Mouse (Mus musculus) ES-Bruce4 (cell line): ENCODE data around the gene Naaladl1. TPM values are rescaled to one million over a fixed set of nuclear protein-coding genes. Genes with fewer than 3 reads are reported as not detected.

Source experiments
- H3K27ac ChIP-seq: 2 replicates; pipeline ENCODE4 v1.5.1; 2012; ENCODE audit warnings: low read length, inconsistent platforms; ENCODE audit not compliant: insufficient read depth
- H3K27me3 ChIP-seq: 2 replicates; pipeline ENCODE4 v1.6.1; 2012; ENCODE audit warnings: mild to moderate bottlenecking, low read length, inconsistent platforms; ENCODE audit not compliant: control insufficient read depth, poor library complexity, insufficient read depth, severe bottlenecking
- H3K36me3 ChIP-seq: 2 replicates; pipeline ENCODE4 v1.6.1; 2012; ENCODE audit warnings: inconsistent platforms, mild to moderate bottlenecking, low read length, moderate library complexity; ENCODE audit not compliant: control insufficient read depth, poor library complexity, insufficient read depth, severe bottlenecking
- H3K4me1 ChIP-seq: one replicate; pipeline ENCODE4 v1.8.1; 2011; ENCODE audit warnings: low read length; ENCODE audit not compliant: control insufficient read depth, insufficient read depth
- H3K4me3 ChIP-seq: 2 replicates; pipeline ENCODE4 v1.5.1; 2011; ENCODE audit warnings: low read depth, mild to moderate bottlenecking, low read length
- H3K9ac ChIP-seq: 2 replicates; pipeline ENCODE4 v1.6.1; 2012; ENCODE audit warnings: low read depth, mild to moderate bottlenecking, inconsistent platforms; ENCODE audit not compliant: poor library complexity, severe bottlenecking
- H3K9me3 ChIP-seq: replicated peaks from 2 replicates; pipeline ENCODE4 v1.6.1; 2012; ENCODE audit warnings: mild to moderate bottlenecking, low read length, inconsistent platforms; ENCODE audit not compliant: control insufficient read depth, poor library complexity, insufficient read depth, severe bottlenecking
- CTCF ChIP-seq: IDR thresholded peaks from one replicate; pipeline ENCODE4 v1.8.1; 2011; ENCODE audit warnings: low read depth, low read length
- EP300 ChIP-seq: IDR thresholded peaks from 2 replicates; pipeline ENCODE4 v1.6.1; 2011; ENCODE audit warnings: low read depth, low read length; ENCODE audit not compliant: insufficient read depth
- POLR2A ChIP-seq: IDR thresholded peaks from one replicate; pipeline ENCODE4 v1.8.1; 2011; ENCODE audit warnings: low read length; ENCODE audit not compliant: insufficient read depth
- polyA plus RNA-seq: library from polyadenylated mRNA; stranded (reverse); fragments of >200 nt; gene quantifications from 2 replicates; pipeline ENCODE4 v1.2.4, GENCODE M21; 2011; ENCODE audit warnings: low read depth; ENCODE audit not compliant: missing spikeins, insufficient read depth, insufficient read length

Naaladl1 gene
- polyA plus RNA-seq, 1 experiment, result 3.5 TPM

DNA sequence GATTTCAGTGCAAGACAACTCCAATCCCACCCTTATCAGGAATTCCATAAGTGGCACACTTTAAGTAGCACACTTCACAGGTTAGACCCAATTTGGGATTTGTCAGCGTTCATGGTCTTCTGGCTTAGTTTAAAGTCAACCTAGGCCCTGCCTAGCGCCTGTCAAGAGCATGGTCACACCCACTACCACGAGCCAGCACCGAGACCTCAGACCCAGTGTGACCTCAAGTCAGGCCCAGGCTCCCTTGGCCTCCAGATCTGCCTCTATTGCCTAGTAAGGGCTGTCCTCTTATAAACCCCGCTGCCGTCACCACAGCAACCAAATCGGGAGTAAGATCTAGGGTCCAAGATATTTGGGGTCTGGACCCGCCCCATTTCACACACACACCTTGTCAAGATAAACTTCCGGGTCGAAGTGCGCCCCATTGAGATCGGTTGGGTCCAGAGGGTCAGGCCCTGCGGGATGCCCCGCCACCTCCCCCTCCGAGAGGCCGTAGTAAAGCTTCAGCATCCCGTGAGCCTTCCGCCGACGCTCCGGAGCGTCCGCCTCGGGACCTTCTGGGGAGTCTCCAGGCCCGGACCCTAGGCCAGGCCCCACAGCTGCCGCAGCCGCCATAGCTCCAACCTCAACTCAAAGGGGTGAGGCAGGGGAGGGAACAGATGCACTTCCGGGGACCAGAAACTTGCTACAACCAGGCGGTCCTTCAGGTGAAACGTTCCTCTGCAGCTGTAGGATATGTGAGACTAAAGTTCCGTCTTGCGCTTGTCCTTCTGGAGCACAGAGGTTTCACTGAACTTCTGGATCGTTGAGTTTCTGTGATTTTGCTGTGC, 28.8 kb upstream of the Naaladl1 start, which contains the start of gene Vps51:
TSS of gene Vps51 (minus strand) at position 668 of the 830 bp plus-strand sequence.
- Histone ChIP-seq H3K9ac (peak within 1 kb of the TSS; percentile 71), H3K4me1 (no peaks in the 10 kb centered on the region), H3K36me3 (no peaks in the 10 kb centered on the region), H3K9me3 (no peaks in the 10 kb centered on the region), H3K27ac (no peak within 1 kb of the TSS), H3K4me3 (peak within 1 kb of the TSS; percentile 82), H3K27me3 (no peaks in the 10 kb centered on the region)
- no peak for TF ChIP-seq CTCF
- TF ChIP-seq POLR2A, result no peak
- TF ChIP-seq EP300, result peak; percentile 39; the same call in 1 of the 2 replicates

DNA sequence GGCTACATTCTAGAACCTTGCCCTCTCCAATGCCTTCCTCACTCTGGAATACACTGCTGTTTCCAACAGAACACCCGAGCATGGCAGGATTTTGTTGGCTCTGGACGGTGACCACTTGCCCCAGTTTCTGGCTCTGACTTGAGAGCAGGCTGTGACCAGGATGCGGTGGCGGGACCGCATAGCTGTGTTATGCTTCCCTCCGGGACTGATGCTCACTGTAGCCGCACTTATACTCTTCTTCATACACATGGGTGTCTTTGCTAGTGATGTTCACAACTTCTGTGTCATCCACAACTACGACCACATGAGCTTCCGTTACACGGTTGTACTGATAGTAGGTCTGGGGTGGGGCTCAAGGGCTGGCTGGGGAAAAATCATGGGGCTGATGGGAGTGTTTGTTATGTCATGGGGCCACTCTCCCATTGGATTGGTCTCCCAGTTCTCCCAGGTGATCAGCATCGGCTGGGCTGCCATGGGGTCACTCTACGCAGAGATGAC, 25.6 kb upstream of the Naaladl1 start, which contains the start of gene Tmem262:
TSS of gene Tmem262 (plus strand) at position 51 of the 498 bp plus-strand sequence.
- Histone ChIP-seq H3K4me3 (no peak within 1 kb of the TSS), H3K4me1 (peaks cover 2% of the 10 kb centered on the region), H3K36me3 (no peaks in the 10 kb centered on the region), H3K9me3 (no peaks in the 10 kb centered on the region), H3K27me3 (no peaks in the 10 kb centered on the region), H3K9ac (no peak within 1 kb of the TSS), H3K27ac (no peak within 1 kb of the TSS)
- TF ChIP-seq POLR2A (no peak), EP300 (no peak), CTCF (no peak)

DNA sequence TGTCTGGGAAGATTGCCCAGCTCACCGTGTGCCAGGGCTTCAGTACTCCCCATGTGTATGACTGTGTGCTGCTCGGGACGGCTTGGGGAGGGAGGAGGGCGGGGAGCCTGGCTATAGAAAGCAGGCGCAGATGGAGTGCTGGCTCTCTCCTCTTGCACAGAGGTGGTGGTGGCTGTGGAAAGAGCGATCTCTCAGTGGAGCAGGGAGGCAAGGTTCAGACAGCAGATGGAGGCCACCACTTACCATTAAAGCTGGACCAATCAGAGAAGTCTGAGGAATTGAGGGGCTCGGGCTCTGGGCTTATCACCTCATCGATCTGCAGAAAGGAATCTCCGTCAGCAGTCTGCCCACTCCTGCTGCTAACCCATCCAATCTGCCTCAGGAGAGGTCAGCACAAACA, 23.4 kb upstream of the Naaladl1 start, which contains the start of gene Gm28374:
TSS of gene Gm28374 (minus strand) at position 101 of the 400 bp plus-strand sequence.
- no peak for TF ChIP-seq POLR2A
- no peak for TF ChIP-seq EP300
- TF ChIP-seq CTCF, result no peak
- H3K27ac ChIP-seq, result no peak within 1 kb of the TSS
- no peak within 1 kb of the TSS for H3K4me3 ChIP-seq
- peaks cover 11% of the 10 kb centered on the region for H3K36me3 ChIP-seq
- no peaks in the 10 kb centered on the region for H3K9me3 ChIP-seq
- no peaks in the 10 kb centered on the region for H3K27me3 ChIP-seq
- no peak within 1 kb of the TSS for H3K9ac ChIP-seq
- H3K4me1 ChIP-seq, result peaks cover 2% of the 10 kb centered on the region

DNA sequence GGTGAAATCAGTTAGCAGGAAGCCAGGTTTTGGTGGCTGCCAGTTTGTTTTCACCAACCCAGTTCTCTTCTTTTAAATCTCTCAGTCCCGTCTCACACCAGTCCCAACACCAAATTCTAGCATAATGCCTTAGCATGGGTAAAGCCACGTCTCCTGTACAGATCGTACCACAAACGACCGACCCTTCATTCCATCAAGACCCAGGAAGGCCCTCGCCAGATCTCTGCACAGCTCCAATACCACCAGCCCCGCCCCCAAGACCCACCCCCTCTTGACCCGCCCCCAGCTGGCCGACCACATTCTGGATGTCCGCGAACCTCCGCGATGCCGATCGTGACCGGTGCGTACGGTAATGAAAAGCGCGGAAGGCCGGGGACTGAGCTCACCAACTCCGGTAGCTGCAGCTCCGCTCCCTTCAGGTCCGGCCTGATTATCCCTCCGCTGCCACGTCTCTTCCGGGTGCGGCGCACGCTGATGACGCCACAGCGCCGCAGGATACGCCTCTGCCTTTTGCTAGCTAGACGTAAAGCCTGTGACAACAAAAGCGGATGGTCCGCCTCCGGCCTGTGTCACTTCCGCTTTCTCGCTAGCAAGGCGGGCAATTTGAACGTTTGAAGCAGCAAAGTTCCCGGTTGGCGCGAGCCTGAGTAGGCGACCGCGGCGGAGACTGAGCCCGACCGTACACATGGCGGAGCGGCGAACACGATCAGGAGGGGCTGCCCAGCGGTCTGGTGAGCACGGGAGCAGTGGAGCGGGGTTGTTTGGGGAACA, 20.9 kb upstream of the Naaladl1 start, which contains the start of the genes Zfpl1 and Cdca5:
TSS of gene Zfpl1 (minus strand) at position 479 of the 771 bp plus-strand sequence.
TSS of gene Cdca5 (plus strand) at position 506 of the 771 bp plus-strand sequence.
- Histone ChIP-seq H3K36me3 (peaks cover 23% of the 10 kb centered on the region), H3K27ac (peak within 1 kb of the TSS; percentile 94), H3K4me3 (peak within 1 kb of the TSS; percentile 99), H3K9ac (peak within 1 kb of the TSS; percentile 89), H3K9me3 (no peaks in the 10 kb centered on the region), H3K27me3 (no peaks in the 10 kb centered on the region), H3K4me1 (peaks cover 2% of the 10 kb centered on the region)
- TF ChIP-seq POLR2A (peak; percentile 46), CTCF (no peak), EP300 (peak; percentile 82; the same call in 1 of the 2 replicates)

DNA sequence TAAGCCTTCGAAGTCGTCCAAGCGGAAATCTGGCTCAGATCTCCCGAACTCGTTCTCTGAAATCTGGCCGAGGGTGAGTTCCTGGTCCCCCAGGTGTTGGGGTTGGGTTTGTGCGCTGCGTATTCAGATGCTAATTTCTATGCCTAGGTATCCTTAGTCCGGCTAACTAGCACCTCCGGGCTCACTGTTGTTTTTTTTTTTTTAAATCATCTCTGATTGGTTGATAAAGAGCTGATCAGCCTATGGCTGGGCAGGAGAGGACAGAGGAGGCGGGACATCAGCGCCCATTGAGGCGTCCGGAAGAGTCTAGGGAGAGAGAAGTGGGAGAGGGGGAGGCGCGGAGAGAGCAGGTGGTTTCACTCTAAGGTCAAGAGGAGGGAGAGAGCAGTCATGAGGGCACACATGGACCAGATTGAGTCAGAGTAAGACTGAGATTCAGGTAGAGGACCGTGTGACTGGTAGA, 20.1 kb upstream of the Naaladl1 start:
- peak overlapping the region; percentile 99 for H3K4me3 ChIP-seq
- H3K27me3 ChIP-seq, result no peaks in the 10 kb centered on the region
- H3K4me1 ChIP-seq, result peaks cover 2% of the 10 kb centered on the region
- peaks cover 31% of the 10 kb centered on the region for H3K36me3 ChIP-seq
- TF ChIP-seq POLR2A (peak; percentile 43), CTCF (no peak), EP300 (peak; percentile 56)
- H3K9ac ChIP-seq, result peak overlapping the region; percentile 89
- H3K27ac ChIP-seq, result peak overlapping the region; percentile 94
- H3K9me3 ChIP-seq, result no peaks in the 10 kb centered on the region
